Mouse (Mus musculus): ENCODE results near the gene Apbb1ip. TPM values are rescaled to one million over a fixed set of nuclear protein-coding genes. Genes with fewer than 3 reads are reported as not detected.

Apbb1ip gene
- polyA plus RNA-seq, 1 experiment from 2014 or later = 1.7 TPM

DNA sequence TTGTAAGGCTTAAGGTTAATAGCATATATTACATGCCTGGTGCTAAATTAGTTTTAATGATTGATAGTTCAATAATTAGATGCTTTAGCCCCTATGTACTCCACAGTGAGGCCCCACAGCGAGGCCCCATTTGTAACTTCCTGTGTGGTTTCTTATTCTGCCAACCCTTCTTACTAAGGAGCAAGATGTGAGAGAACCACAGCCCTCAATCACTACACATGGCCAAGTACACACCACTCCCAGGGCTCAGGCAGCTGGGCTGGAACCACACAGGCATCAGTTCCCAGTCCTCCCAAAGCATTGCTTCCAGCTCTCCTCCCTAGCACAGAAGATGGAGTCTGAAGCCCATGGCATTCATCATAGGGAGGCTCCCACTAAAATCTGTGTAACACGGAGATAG is 31.7 kb downstream of the Apbb1ip start:
- ATAC-seq (ENCODE audit: insufficient number of reproducible peaks, insufficient read depth, low FRiP score, low read depth) = no peak

DNA sequence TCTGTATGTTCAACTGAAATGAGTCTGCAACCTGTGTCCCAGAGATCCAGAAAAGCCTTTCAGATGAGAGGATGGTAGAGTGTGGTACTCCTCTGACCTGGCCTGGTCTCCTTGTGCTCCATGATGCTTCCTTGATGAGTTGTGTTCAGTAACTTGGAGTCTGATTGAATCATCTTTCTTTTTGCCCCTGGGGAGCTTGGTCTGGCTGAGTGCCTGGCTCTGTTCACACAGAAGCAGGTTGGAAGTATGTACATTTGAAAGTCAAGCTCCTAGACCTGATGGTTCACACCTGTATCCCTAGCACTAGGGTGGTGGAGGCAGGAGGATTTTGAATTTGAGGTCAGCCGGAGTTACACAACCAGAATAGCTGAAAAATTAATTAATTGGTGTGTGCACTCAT is 32.7 kb downstream of the Apbb1ip start:
- H3K27me3 ChIP-seq (ENCODE audit: control insufficient read depth, insufficient read depth, low read length) = no peaks in the 10 kb centered on the region
- ATAC-seq (ENCODE audit: insufficient number of reproducible peaks, insufficient read depth, low FRiP score, low read depth) = no peak
- H3K4me3 ChIP-seq (ENCODE audit: control insufficient read depth in 1 of 2, insufficient read depth in 1 of 2, low read depth in 1 of 2, low read length in 2 of 2) = no peak overlapping the region
- no peaks in the 10 kb centered on the region for H3K4me1 ChIP-seq (ENCODE audit: control insufficient read depth in 2 of 2, insufficient read depth in 2 of 2, low read length in 2 of 2)
- H3K27ac ChIP-seq (replicated peaks in 1 of 2; ENCODE audit: control insufficient read depth in 1 of 2, insufficient read depth in 1 of 2, low read depth in 2 of 2, low read length in 2 of 2) = no peak overlapping the region
- 83% methylated on average over 1 of the region's 1 CpGs for WGBS
- no peaks in the 10 kb centered on the region for H3K9me3 ChIP-seq (ENCODE audit: control insufficient read depth, low read length)
- no peaks in the 10 kb centered on the region for H3K36me3 ChIP-seq (ENCODE audit: control insufficient read depth, insufficient read depth, low read length)
- H3K4me2 ChIP-seq (ENCODE audit: low read length) = no peak overlapping the region
- H3K9ac ChIP-seq (ENCODE audit: low read length) = no peak overlapping the region

More for the DNA sequence above, 31.7 kb downstream of the Apbb1ip start:
- Histone ChIP-seq H3K36me3 (ENCODE audit: control insufficient read depth, insufficient read depth, low read length) (no peaks in the 10 kb centered on the region), H3K9ac (ENCODE audit: low read length) (no peak overlapping the region), H3K27ac (replicated peaks in 1 of 2; ENCODE audit: control insufficient read depth in 1 of 2, insufficient read depth in 1 of 2, low read depth in 2 of 2, low read length in 2 of 2) (no peak overlapping the region), H3K9me3 (ENCODE audit: control insufficient read depth, low read length) (no peaks in the 10 kb centered on the region), H3K4me3 (ENCODE audit: control insufficient read depth in 1 of 2, insufficient read depth in 1 of 2, low read depth in 1 of 2, low read length in 2 of 2) (no peak overlapping the region), H3K4me1 (ENCODE audit: control insufficient read depth in 2 of 2, insufficient read depth in 2 of 2, low read length in 2 of 2) (no peaks in the 10 kb centered on the region), H3K27me3 (ENCODE audit: control insufficient read depth, insufficient read depth, low read length) (no peaks in the 10 kb centered on the region), H3K4me2 (ENCODE audit: low read length) (no peak overlapping the region)
- 79% methylated on average over 2 of the region's 2 CpGs for WGBS

DNA sequence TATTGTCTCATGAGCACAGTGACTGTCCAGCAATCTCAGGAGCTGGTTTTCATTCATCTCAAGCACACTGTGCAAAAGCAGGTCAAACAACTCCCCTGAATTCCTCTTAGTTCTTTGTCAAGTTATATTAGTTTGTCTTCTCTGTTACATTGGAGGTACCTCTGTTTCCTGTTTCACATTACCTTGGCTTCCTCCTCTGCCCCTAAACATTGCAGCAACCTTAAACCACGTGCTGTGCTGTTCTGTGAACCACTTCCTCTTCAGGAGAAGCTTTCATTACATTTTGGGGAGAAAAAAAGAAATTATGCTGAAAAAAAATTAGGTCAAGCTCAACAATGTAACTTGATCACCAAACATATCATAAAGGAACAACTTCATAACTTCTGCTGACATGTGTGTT is 33.4 kb downstream of the Apbb1ip start:
- WGBS = 41% methylated on average over 1 of the region's 1 CpGs
- no peak overlapping the region for H3K4me2 ChIP-seq (ENCODE audit: low read length)
- no peaks in the 10 kb centered on the region for H3K9me3 ChIP-seq (ENCODE audit: control insufficient read depth, low read length)
- H3K36me3 ChIP-seq (ENCODE audit: control insufficient read depth, insufficient read depth, low read length) = no peaks in the 10 kb centered on the region
- H3K27ac ChIP-seq (replicated peaks in 1 of 2; ENCODE audit: control insufficient read depth in 1 of 2, insufficient read depth in 1 of 2, low read depth in 2 of 2, low read length in 2 of 2) = no peak overlapping the region
- no peak overlapping the region for H3K9ac ChIP-seq (ENCODE audit: low read length)
- H3K27me3 ChIP-seq (ENCODE audit: control insufficient read depth, insufficient read depth, low read length) = no peaks in the 10 kb centered on the region
- ATAC-seq (ENCODE audit: insufficient number of reproducible peaks, insufficient read depth, low FRiP score, low read depth) = no peak
- H3K4me1 ChIP-seq (ENCODE audit: control insufficient read depth in 2 of 2, insufficient read depth in 2 of 2, low read length in 2 of 2) = no peaks in the 10 kb centered on the region
- no peak overlapping the region for H3K4me3 ChIP-seq (ENCODE audit: control insufficient read depth in 1 of 2, insufficient read depth in 1 of 2, low read depth in 1 of 2, low read length in 2 of 2)

DNA sequence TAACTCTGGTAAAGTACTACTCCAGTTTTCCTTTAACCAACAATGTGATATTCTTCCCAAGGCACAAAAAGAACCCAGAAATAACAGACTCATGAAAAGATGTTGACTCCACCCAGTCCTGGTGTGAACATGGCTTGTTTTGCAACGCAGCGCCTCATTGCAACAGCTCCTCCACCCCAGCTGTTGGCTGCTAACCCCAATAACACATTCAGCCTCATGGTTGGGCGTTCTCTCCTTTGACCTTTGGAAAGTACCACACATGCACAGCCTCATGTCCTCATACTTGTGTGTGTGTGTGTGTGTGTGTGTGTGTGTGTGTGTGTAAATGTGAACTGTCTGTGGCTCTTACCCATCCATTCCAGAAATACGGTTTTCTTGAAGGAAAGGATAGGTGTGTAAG is 37.0 kb downstream of the Apbb1ip start:
- 82% methylated on average over 4 of the region's 4 CpGs for WGBS
- Histone ChIP-seq H3K9me3 (ENCODE audit: control insufficient read depth, low read length) (no peaks in the 10 kb centered on the region), H3K27me3 (ENCODE audit: control insufficient read depth, insufficient read depth, low read length) (no peaks in the 10 kb centered on the region), H3K27ac (replicated peaks in 1 of 2; ENCODE audit: control insufficient read depth in 1 of 2, insufficient read depth in 1 of 2, low read depth in 2 of 2, low read length in 2 of 2) (no peak overlapping the region), H3K9ac (ENCODE audit: low read length) (no peak overlapping the region), H3K4me2 (ENCODE audit: low read length) (no peak overlapping the region), H3K4me1 (ENCODE audit: control insufficient read depth in 2 of 2, insufficient read depth in 2 of 2, low read length in 2 of 2) (no peaks in the 10 kb centered on the region), H3K36me3 (ENCODE audit: control insufficient read depth, insufficient read depth, low read length) (no peaks in the 10 kb centered on the region), H3K4me3 (ENCODE audit: control insufficient read depth in 1 of 2, insufficient read depth in 1 of 2, low read depth in 1 of 2, low read length in 2 of 2) (no peak overlapping the region)
- no peak for ATAC-seq (ENCODE audit: insufficient number of reproducible peaks, insufficient read depth, low FRiP score, low read depth)

DNA sequence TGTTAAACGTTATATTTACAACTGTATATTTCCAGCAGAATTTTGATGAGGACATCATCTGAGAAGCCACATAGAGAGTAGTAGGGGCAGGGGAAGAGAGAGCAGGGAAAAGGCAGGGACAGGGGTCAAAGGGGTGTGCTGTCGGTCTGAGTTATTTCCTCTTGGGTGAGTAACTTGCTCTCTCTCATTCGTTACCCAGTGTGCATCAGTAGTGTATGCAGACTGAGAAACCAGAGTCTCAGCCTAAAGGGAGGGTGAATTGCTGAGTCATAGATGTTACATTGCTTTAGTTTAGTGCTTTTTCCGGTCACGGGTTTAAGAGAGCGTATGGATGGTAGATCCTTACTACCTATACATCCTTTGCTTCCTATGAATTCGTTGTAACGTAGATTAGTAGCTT is 37.6 kb downstream of the Apbb1ip start:
- H3K9me3 ChIP-seq (ENCODE audit: control insufficient read depth, low read length) = no peaks in the 10 kb centered on the region
- H3K9ac ChIP-seq (ENCODE audit: low read length) = no peak overlapping the region
- no peak overlapping the region for H3K27ac ChIP-seq (replicated peaks in 1 of 2; ENCODE audit: control insufficient read depth in 1 of 2, insufficient read depth in 1 of 2, low read depth in 2 of 2, low read length in 2 of 2)
- H3K4me3 ChIP-seq (ENCODE audit: control insufficient read depth in 1 of 2, insufficient read depth in 1 of 2, low read depth in 1 of 2, low read length in 2 of 2) = no peak overlapping the region
- H3K36me3 ChIP-seq (ENCODE audit: control insufficient read depth, insufficient read depth, low read length) = no peaks in the 10 kb centered on the region
- 77% methylated on average over 8 of the region's 8 CpGs for WGBS
- ATAC-seq (ENCODE audit: insufficient number of reproducible peaks, insufficient read depth, low FRiP score, low read depth) = no peak; the same call in 1 of the 2 replicates
- no peaks in the 10 kb centered on the region for H3K27me3 ChIP-seq (ENCODE audit: control insufficient read depth, insufficient read depth, low read length)
- no peak overlapping the region for H3K4me2 ChIP-seq (ENCODE audit: low read length)
- H3K4me1 ChIP-seq (ENCODE audit: control insufficient read depth in 2 of 2, insufficient read depth in 2 of 2, low read length in 2 of 2) = no peaks in the 10 kb centered on the region

DNA sequence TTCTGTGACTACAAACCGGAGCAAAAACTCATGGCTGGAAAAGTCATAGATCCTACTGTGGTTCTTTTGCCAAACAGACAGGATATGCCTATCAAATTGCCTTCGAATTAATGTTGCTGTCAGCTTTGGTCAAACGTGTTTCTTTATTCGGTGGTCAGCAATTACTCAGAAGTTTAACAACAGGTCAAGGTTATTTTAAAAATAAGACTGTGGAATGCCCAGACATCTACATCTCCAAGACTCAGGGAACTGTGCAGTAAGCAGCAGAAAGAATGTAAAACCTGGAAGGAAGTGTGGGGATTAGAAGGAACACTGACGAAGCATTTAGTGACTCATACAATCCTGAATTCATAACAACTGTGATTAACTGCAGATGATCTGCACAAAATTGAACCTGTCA is 40.0 kb downstream of the Apbb1ip start:
- Histone ChIP-seq H3K4me2 (ENCODE audit: low read length) (no peak overlapping the region), H3K36me3 (ENCODE audit: control insufficient read depth, insufficient read depth, low read length) (no peaks in the 10 kb centered on the region), H3K9ac (ENCODE audit: low read length) (no peak overlapping the region), H3K9me3 (ENCODE audit: control insufficient read depth, low read length) (no peaks in the 10 kb centered on the region), H3K27ac (replicated peaks in 1 of 2; ENCODE audit: control insufficient read depth in 1 of 2, insufficient read depth in 1 of 2, low read depth in 2 of 2, low read length in 2 of 2) (no peak overlapping the region), H3K27me3 (ENCODE audit: control insufficient read depth, insufficient read depth, low read length) (no peaks in the 10 kb centered on the region), H3K4me3 (ENCODE audit: control insufficient read depth in 1 of 2, insufficient read depth in 1 of 2, low read depth in 1 of 2, low read length in 2 of 2) (no peak overlapping the region), H3K4me1 (ENCODE audit: control insufficient read depth in 2 of 2, insufficient read depth in 2 of 2, low read length in 2 of 2) (no peaks in the 10 kb centered on the region)
- ATAC-seq (ENCODE audit: insufficient number of reproducible peaks, insufficient read depth, low FRiP score, low read depth) = no peak
- 61% methylated on average over 5 of the region's 5 CpGs for WGBS

DNA sequence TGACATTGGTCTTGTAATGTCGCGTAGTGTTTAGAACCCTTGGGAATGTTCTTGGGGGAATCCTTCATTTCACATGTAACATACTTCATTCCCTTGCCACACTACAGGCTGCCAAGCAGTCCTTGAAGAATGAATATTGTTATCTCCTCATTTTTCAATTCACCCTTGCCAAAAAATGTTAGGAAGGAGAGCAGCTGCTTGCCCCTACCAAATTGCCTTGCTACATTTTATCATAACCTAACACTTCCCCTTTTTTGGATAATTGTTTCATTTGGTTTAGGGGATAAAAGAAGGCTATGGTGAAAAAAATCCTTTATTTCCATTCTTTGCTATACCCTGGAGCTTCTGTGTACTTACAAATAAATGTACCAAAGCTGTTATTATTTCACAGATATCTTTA is 41.8 kb downstream of the Apbb1ip start:
- no peaks in the 10 kb centered on the region for H3K36me3 ChIP-seq (ENCODE audit: control insufficient read depth, insufficient read depth, low read length)
- no peaks in the 10 kb centered on the region for H3K4me1 ChIP-seq (ENCODE audit: control insufficient read depth in 2 of 2, insufficient read depth in 2 of 2, low read length in 2 of 2)
- no peak overlapping the region for H3K4me3 ChIP-seq (ENCODE audit: control insufficient read depth in 1 of 2, insufficient read depth in 1 of 2, low read depth in 1 of 2, low read length in 2 of 2)
- no peak overlapping the region for H3K9ac ChIP-seq (ENCODE audit: low read length)
- no peaks in the 10 kb centered on the region for H3K27me3 ChIP-seq (ENCODE audit: control insufficient read depth, insufficient read depth, low read length)
- no peak overlapping the region for H3K4me2 ChIP-seq (ENCODE audit: low read length)
- no peak overlapping the region for H3K27ac ChIP-seq (replicated peaks in 1 of 2; ENCODE audit: control insufficient read depth in 1 of 2, insufficient read depth in 1 of 2, low read depth in 2 of 2, low read length in 2 of 2)
- no peak for ATAC-seq (ENCODE audit: insufficient number of reproducible peaks, insufficient read depth, low FRiP score, low read depth)
- H3K9me3 ChIP-seq (ENCODE audit: control insufficient read depth, low read length) = no peaks in the 10 kb centered on the region
- 90% methylated on average over 2 of the region's 2 CpGs for WGBS

DNA sequence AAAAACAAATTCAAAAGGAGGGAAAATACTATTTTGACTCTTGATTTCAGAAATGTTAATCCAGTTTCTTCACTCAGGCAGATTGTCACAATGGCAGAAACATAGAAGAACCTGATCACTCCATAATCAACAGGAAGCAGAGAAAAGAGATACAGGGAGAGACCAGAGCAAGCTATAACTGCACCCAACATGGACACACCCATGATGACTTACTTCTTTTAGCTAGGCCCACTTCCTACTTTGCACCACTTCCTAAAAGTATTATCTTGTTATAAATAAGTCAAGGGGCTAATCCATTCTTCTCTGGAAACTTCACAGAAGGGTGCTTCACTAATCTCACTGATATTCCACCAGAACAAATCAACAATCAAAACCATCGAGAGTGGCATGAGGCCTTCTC is 42.3 kb downstream of the Apbb1ip start:
- H3K36me3 ChIP-seq (ENCODE audit: control insufficient read depth, insufficient read depth, low read length) = no peaks in the 10 kb centered on the region
- no peaks in the 10 kb centered on the region for H3K27me3 ChIP-seq (ENCODE audit: control insufficient read depth, insufficient read depth, low read length)
- no peaks in the 10 kb centered on the region for H3K9me3 ChIP-seq (ENCODE audit: control insufficient read depth, low read length)
- 39% methylated on average over 1 of the region's 1 CpGs for WGBS
- no peaks in the 10 kb centered on the region for H3K4me1 ChIP-seq (ENCODE audit: control insufficient read depth in 2 of 2, insufficient read depth in 2 of 2, low read length in 2 of 2)
- H3K27ac ChIP-seq (replicated peaks in 1 of 2; ENCODE audit: control insufficient read depth in 1 of 2, insufficient read depth in 1 of 2, low read depth in 2 of 2, low read length in 2 of 2) = no peak overlapping the region
- H3K4me3 ChIP-seq (ENCODE audit: control insufficient read depth in 1 of 2, insufficient read depth in 1 of 2, low read depth in 1 of 2, low read length in 2 of 2) = no peak overlapping the region
- no peak for ATAC-seq (ENCODE audit: insufficient number of reproducible peaks, insufficient read depth, low FRiP score, low read depth)
- H3K4me2 ChIP-seq (ENCODE audit: low read length) = no peak overlapping the region
- H3K9ac ChIP-seq (ENCODE audit: low read length) = no peak overlapping the region
